Mouse (Mus musculus) urinary bladder, postnatal 36 days (tissue): ENCODE results near the gene Ptprt.
"Not testable (repeated sequence)": the region's sequence is repeated elsewhere in the genome, so short reads cannot be mapped to it uniquely, and the experiment has no call there.

Experiments
- DNase-seq, 2 experiments: peaks; one replicate each; pipeline ENCODE4 v3.0.0; 2022; ENCODE audit warnings: low spot score in 2 of 2, mixed read lengths in 1 of 2

Ptprt gene

DNA sequence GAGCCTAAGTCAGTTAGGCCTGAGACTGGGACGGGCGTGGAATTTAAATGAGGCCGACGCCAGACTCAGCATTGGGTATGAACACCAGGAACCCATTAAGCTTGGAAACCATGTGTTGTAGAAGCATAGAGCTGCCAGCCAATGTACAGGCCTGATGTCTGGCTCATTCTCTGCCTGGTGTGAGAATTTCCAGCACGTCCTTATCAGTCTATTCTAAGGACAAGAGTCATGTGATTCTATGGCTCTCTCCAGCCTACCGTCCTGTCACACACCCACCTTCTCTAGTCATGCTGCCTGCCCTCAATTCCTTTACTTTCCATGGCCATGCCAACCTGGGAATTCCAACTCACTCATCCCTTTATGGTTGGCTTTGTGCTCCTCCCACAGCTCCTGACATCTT, 450.4 kb downstream of the Ptprt start:
- no peak for DNase-seq

DNA sequence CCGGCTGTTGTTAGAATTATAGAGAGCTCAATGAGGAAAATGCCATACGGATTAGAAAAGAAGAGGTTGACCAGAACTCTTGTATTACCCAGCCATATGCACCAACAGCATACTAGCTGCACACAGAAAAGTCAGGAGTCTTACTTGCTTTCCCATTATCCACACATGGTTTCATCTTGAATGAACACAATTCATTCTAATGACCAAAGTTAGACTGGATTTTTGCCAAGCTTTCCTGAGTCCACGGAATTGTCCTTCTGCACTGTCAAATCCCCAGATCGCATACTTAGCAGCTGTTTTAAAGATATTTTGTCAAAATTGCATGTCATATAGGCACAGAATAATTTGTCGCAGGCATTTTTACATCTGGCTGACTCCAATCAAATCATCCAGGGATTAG, 463.6 kb downstream of the Ptprt start:
- no peak for DNase-seq

DNA sequence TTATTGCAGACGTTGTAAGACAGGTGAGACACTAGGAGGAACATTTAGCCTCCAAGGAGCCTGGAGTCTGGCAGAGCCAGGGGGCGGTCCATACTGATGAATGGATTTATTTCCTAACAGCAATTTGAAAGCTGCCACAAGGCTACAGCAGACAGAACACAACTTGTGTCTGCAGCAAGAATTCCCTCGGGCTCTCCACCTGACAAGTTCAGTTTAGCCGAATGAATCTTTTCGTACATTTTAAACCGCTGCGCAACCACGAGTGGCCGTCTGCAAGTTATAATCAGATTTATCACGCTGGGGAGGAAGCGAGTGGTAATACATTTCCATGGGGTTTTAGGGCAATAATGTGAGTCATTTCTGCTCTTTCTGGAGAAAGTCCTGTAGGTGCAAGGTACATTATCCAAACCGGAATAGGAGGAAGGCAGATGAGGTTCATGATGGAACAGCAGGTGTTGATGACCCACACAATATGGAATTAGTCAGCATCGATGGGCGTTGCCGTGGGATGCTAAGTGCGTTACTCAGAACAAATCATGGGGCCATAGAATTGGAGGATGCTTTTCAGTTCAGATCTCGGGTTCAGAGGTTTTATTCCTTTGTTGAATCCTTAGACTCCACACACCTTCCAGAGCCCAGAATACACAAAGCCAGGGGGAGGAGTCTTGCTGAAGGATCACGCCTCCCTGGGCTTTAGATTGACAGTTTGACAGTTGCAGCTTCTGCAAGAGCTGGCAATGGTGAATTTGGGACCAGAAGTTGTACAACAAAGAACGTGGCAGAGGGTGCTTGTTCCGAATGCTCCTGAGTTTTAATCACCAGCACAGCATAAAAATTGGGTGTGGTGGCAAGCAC, 478.1 kb downstream of the Ptprt start:
- DNase-seq: no peak

GRCm38 (mm10) chr2:162181826-162182225, 479.1 kb downstream of the Ptprt start:
- no peak for DNase-seq

- no peak for DNase-seq
Measured at GRCm38 (mm10) chr2:162172529-162172928, 488.4 kb downstream of the Ptprt start.

- DNase-seq: no peak
Measured at GRCm38 (mm10) chr2:162141845-162142411, 519.0 kb downstream of the Ptprt start.

GRCm38 (mm10) chr2:162136176-162136575, 524.8 kb downstream of the Ptprt start:
- not testable (repeated sequence) for DNase-seq

GRCm38 (mm10) chr2:162131607-162132304, 529.2 kb downstream of the Ptprt start:
- DNase-seq: no peak

DNA sequence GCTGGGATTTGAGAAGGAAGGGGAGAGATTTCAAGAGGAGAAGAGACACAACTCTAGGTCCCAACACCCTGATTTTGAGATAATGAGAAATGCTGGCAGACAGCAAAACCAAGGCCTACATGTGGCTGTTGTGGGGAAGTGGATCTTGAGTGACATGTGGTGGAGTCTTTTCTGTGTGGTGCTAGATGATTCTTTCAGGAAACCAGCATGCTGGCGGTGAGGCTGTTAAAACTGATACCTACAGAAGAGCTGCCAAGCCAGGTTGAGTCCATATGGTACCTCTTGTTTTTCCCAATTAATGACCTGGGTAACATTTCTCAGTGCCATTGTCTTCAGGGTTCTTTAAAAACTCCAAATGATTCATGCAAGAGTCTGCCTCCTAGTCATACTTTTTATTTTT, 531.1 kb downstream of the Ptprt start:
- no peak for DNase-seq

DNA sequence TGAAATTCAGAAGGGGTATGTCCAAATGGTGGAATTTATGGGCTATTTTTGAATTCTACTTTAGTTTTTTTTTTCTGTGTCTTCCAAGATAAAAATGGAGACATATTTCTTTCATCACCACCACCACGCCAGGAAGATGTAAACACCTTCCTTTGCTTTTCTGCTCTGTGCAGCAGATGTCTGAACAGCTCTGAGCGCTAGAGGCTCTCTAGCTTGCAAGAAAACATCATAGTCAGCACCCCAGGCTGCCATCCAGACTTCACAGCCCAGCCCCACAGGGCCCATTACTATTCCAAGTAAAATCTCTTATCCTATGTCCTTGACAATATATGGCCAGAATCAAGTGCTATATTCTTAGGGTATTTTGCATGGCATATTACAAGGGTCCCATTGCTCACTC, 542.9 kb downstream of the Ptprt start:
- no peak for DNase-seq

- no peak for DNase-seq
Measured at GRCm38 (mm10) chr2:162082391-162082790, 578.6 kb downstream of the Ptprt start.

DNA sequence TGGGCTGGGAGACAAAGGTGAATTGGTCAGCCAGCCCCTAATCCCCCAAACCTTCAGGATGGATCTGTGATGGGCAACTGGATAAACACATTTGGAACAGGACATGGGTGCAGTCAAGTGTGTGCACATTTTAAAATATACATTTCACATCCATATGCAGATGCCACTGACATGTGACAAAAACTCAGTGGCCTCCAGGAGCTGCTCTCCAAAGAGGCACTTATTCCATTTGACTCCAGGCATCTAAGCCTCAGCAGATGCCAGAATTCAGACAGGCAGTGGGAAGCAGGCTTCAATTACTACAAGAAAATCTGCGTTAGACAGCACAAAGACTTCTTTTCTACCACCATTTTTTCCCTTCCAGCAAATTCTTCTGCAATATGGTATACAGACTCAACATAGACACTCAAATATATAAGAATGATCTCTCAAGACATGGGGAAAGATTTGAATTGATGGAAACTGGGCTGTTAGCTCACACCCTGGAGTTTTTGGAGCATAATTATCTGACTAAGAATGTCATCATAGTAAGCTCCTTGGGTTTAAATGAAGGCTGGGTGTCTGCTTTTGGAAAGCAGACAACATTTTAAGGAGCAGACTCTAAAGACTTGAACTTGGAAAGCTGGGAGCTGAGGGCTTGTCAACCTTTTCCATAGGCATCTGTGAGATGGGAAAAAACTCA, 580.1 kb downstream of the Ptprt start:
- DNase-seq: no peak

GRCm38 (mm10) chr2:162078571-162079280, 582.2 kb downstream of the Ptprt start:
- no peak for DNase-seq

DNA sequence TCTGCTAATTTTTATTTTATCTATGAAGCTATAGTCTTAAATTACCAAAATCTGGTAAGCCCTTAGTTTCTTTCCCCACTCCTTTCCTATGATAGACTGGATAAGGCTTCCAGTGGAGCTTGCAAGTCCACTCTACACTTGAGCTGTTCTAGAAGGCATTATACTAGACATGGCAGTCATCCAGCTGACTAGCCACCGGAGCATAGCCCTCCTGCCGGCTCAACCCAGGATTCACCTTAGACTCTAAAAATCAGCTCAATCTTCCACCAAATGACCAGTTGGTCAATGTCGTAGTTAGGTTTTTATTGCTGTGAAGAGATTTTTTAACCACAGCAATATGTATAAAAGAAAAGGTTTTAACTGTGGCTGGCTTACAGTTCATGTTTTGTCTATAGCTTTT, 608.1 kb downstream of the Ptprt start:
- no peak for DNase-seq

DNA sequence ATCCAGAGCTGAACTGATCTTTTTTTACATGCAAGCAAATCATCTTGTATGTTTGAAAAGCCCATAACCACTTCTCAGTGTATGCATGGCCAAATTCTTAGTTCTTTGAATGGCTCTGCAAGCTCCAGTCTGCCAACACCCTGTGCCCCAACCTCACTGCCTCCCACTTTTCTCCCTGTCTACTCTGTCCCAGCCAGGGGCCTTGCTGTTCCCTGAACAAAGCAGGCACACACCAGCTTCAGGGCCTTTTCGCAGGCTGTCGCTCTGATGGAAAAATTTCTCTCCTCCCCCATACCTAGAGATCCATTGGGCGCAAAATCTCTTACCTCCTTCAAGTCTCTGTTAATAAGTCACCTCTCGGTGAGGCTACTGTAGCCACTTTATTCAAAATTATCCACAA, 610.7 kb downstream of the Ptprt start:
- no peak for DNase-seq

DNA sequence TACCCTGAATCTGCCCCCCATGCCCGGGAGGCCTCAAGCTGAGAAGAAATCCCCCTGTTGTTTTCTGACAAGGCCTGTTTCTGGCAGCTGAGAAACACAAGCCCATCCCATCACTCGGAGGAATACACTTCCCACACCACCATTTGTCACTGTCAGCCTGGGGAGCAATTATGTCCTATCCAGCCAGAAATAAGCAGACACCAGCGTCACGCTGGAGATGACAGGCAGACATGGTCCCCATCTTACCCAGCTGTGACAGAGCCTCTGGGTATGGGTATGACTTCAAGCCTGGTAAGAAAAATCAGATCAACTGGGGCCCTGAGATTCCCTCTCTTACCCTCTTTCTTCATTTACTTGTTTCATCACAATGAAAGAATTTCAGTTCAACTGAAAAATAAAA, 625.3 kb downstream of the Ptprt start:
- no peak for DNase-seq

- no peak for DNase-seq
Measured at GRCm38 (mm10) chr2:162031636-162032035, 629.3 kb downstream of the Ptprt start.

DNA sequence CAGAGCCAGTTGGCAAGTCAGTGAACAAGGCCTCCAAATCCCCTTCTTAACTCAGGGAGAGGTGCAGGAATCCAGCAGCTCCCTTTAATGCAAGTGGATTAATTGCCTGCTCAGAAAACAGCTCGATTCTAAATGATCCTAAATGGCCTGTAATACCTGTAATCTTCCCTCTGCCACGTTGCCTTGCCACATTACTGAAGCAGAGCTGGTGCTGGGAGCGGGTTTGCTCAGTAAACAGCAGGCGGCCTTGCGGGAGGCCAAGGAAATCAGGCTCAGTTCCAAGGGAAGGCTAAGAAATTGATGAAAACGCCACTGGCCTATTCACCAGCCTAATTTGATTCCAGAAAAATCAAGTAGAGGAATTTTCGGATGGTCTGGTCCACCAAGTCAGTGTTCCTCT, 659.9 kb downstream of the Ptprt start:
- no peak for DNase-seq

GRCm38 (mm10) chr2:161982311-161982710, 678.6 kb downstream of the Ptprt start:
- no peak for DNase-seq

DNA sequence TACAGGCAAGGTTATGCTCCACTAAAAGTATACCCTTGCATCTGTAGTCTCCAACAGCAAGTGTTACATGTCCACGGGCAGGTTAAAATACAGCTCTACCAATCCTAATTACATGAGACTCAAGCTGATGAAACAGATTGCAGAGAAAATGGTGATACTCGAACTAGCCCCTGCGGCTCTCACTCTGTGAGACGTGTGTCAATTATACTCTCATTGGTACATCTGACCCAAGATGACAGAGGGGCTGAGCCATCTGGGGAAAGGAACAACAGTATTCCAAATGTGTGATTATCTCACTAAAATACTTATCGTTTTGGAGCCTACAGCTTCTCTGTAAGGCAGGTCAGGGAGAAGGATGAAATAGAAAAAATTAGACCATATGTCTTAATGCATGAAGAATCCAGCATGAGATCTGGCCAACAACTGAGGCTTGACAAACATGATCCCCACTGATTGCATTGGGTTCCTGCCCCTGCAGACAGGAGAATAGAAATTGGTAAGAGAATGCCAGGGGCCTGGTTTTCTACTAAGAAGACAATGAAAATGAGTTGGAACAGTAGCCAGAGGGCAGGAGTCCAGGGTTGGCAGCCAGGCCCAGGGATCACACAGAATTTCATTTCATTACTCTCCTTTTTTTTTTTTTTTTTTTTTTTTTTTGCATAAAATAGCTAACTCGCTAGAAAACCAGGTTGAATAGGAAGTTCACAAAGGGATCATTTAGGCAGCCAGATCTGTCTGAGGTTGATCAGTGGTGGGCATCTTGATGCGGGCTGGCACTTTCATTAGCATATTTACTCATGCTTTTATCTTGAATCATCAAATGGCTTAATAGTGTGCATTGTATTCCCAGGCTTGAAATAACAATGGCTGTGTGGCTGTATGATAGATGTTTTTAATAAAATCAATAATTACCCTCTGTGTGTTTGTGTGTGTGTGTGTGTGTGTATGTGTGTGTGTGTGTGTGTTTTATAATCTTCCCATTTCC, 699.5 kb downstream of the Ptprt start:
- DNase-seq: no peak
